Mouse (Mus musculus) testis, adult 2 months (tissue): ENCODE results near the gene Phactr3.

Experiments used
- CTCF ChIP-seq: fragments of 200-500 bp; IDR thresholded peaks from 2 replicates; pipeline ENCODE4 v1.5.1; 2012; ENCODE audit warnings: low read depth, mild to moderate bottlenecking, inconsistent platforms, low read length, moderate library complexity; ENCODE audit not compliant: control insufficient read depth, insufficient read depth, insufficient replicate concordance
- POLR2A ChIP-seq: fragments of 200-500 bp; IDR thresholded peaks from 2 replicates; pipeline ENCODE4 v1.6.1; 2012; ENCODE audit warnings: low read depth, mild to moderate bottlenecking, inconsistent platforms, low read length, moderate library complexity; ENCODE audit not compliant: control insufficient read depth

DNA sequence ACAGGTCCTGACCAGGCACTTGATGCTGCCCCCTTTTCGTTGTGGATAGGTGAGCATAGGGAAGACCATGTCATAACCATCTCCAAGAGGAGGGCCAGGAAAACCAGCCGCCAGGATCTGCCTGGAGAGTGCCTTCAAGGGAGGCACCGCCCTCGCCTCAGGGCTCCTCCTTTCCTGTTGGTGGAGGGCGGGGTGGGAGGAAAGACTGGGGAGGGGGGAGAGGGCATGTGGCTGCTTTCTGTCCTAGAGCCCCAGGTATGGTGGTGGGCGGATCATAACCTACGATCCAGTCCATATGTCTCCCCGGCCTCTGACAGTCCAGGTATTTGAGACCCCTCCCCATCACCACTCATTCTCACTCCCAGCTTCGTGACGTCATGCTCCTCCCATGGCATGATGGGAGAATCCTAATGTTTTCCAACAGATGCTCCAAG is 22.7 kb downstream of the Phactr3 start:
- TF ChIP-seq CTCF (no peak), POLR2A (no peak)
